Mouse (Mus musculus) liver, postnatal 0 days (tissue): ENCODE data around the gene Padi3. TPM values are rescaled to one million over a fixed set of nuclear protein-coding genes. Genes with fewer than 3 reads are reported as not detected.

Experiments
- ATAC-seq: fragments of 200-750 bp; cut with Nextera tagmentation; 2 replicates; pipeline ENCODE4 v1.8.0; 2017; ENCODE audit warnings: mild to moderate bottlenecking, moderate library complexity
- DNase-seq: peaks from one replicate; pipeline ENCODE4 v3.0.0-alpha.2; 2016
- H3K27ac ChIP-seq: fragments of 300-500 bp; sonication (generic); 2 replicates; pipeline ENCODE4 v1.5.1; 2014; ENCODE audit warnings: antibody characterized with exemption, moderate library complexity, mild to moderate bottlenecking, low read depth
- H3K27me3 ChIP-seq: fragments of 300-500 bp; sonication (generic); 2 replicates; pipeline ENCODE4 v1.6.1; 2014; ENCODE audit warnings: low read length, control low read depth, mixed read lengths; ENCODE audit not compliant: insufficient read depth
- H3K36me3 ChIP-seq: fragments of 300-500 bp; sonication (generic); replicated peaks from 2 replicates; pipeline ENCODE4 v1.6.1; 2014; ENCODE audit warnings: mild to moderate bottlenecking, control low read depth, low read length, moderate library complexity, mixed read lengths; ENCODE audit not compliant: insufficient read depth
- H3K4me1 ChIP-seq: fragments of 300-500 bp; sonication (generic); 2 replicates; pipeline ENCODE4 v1.6.1; 2014; ENCODE audit warnings: antibody characterized with exemption, mild to moderate bottlenecking, control low read depth; ENCODE audit not compliant: insufficient read depth
- H3K4me2 ChIP-seq: fragments of 300-500 bp; sonication (generic); 2 replicates; pipeline ENCODE4 v1.6.1; 2014; ENCODE audit warnings: low read depth, mild to moderate bottlenecking, low read length, moderate library complexity, mixed read lengths
- H3K4me3 ChIP-seq: fragments of 300-500 bp; sonication (generic); 2 replicates; pipeline ENCODE4 v1.5.1; 2014; ENCODE audit warnings: low read depth, low read length
- H3K9ac ChIP-seq: fragments of 300-500 bp; sonication (generic); replicated peaks from 2 replicates; pipeline ENCODE4 v1.6.1; 2014; ENCODE audit warnings: mild to moderate bottlenecking, moderate library complexity
- H3K9me3 ChIP-seq: fragments of 300-500 bp; sonication (generic); 2 replicates; pipeline ENCODE4 v1.6.1; 2016; ENCODE audit warnings: mild to moderate bottlenecking, control low read depth, low read length, mixed read lengths
- CTCF ChIP-seq: sonication (generic); IDR thresholded peaks from 2 replicates; pipeline ENCODE4 v1.5.1; 2016; ENCODE audit warnings: antibody characterized with exemption, low read depth
- EP300 ChIP-seq: IDR thresholded peaks from 2 replicates; pipeline ENCODE4 v1.6.1; 2016; ENCODE audit warnings: antibody characterized with exemption, low read depth, mild to moderate bottlenecking
- WGBS: fragments of 180-500 bp; shearing (Covaris S2); extraction: QIAGEN DNeasy Blood & Tissue Kit; methylation state at CpG from one replicate; pipeline ENCODE4 v1.1.7; 2014; ENCODE audit not compliant: insufficient replicate concordance; 5-methylcytosine and 5-hydroxymethylcytosine counted together
- polyA plus RNA-seq: library from polyadenylated mRNA; unstranded; fragments of >200 nt; fragmentation: Nextera tagmentation; extraction: Ambion mirVana; gene quantifications from 2 replicates; pipeline ENCODE4 v1.2.1, GENCODE M21; 2015

Padi3 gene
- polyA plus RNA-seq, 1 experiment from 2014 or later, result 0.11 TPM

DNA sequence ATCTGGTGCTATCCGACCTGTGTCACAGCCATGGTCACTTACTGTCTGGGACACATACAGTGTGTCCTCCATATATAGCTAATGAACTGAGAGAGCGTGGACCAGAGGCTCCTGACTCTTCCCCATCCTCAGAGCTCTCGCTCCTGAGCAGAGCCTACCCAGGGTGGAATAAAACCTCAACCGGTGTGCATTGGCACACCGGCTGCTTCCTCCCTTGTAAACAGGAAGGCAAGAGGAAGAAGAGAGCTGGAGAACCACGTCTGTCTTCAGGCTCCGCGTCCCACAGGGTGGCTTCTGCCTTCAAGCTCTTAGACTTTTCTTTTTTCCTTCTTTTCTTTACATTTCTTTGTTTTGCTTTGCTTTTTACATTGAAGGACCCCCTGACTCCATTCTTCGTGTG, 27.6 kb downstream of the Padi3 start:
- TF ChIP-seq CTCF (no peak), EP300 (no peak)
- Histone ChIP-seq H3K4me3 (no peak overlapping the region), H3K36me3 (no peaks in the 10 kb centered on the region), H3K9ac (no peak overlapping the region), H3K27ac (peak overlapping the region; percentile 23; the same call in 1 of the 2 replicates), H3K27me3 (no peaks in the 10 kb centered on the region), H3K4me1 (no peaks in the 10 kb centered on the region), H3K9me3 (0 out of 2 replicates have a peak, but pooled peaks cover 3% of the 10 kb centered on the region), H3K4me2 (no peak overlapping the region)
- ATAC-seq, result no peak
- DNase-seq, result no peak
- WGBS, result 49% methylated on average over 9 of the region's 9 CpGs

DNA sequence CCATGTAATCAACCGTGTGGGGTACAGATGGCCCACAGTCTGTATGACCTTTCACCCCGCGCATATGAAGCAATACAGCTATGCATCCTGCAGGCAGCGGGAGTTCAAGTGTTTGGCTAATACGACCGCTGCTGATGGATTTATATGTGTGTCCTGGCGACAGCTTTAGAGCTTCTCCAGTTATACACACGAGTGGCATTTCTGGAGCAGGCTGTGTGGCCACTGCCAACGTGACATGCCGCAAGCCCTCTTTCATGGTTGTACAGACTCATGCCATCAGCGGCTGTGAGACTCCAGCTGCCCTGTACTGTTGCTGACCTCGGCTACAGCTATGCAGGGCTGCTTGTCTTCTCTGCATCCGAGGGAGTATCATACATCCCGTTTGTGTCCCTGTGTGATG, 29.9 kb downstream of the Padi3 start:
- no peaks in the 10 kb centered on the region for H3K36me3 ChIP-seq
- no peaks in the 10 kb centered on the region for H3K4me1 ChIP-seq
- no peak overlapping the region for H3K9ac ChIP-seq
- 72% methylated on average over 14 of the region's 14 CpGs for WGBS
- H3K27me3 ChIP-seq, result no peaks in the 10 kb centered on the region
- no peaks in the 10 kb centered on the region for H3K9me3 ChIP-seq
- no peak overlapping the region for H3K4me3 ChIP-seq
- DNase-seq (no peak), ATAC-seq (peak; percentile 30)
- H3K27ac ChIP-seq, result no peak overlapping the region
- TF ChIP-seq CTCF, result no peak
- TF ChIP-seq EP300, result no peak
- no peak overlapping the region for H3K4me2 ChIP-seq

DNA sequence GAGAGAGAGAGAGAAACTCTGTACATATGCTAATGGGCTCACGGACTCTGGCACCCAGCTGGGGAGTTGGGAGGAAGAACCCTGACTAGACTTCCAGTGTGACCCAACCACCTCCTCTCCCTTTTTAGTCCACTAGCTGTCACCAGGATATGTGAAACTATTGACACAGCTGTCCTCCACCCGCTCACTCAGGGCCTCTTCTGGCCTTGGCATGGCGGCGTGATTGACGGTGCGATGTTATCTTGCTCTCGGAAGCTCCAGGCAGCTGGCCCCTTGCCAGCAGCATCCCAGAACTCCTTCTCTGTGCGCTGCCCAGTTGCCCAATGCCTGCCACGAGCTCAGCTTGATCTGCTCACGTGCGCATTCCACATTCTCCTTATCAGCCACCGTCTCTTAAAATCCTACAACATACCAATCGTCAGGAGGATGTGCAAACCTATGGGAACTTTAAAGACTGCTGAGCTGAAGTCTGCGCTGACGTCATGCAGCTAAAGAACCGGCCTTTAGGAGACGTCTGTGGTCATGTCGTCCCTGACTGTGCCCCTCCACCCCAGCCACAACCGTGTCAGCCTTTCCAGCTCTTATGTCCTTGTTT, 30.5 kb downstream of the Padi3 start:
- Histone ChIP-seq H3K9ac (no peak overlapping the region), H3K4me3 (no peak overlapping the region), H3K4me2 (no peak overlapping the region), H3K27ac (no peak overlapping the region), H3K36me3 (no peaks in the 10 kb centered on the region), H3K9me3 (no peaks in the 10 kb centered on the region), H3K27me3 (no peaks in the 10 kb centered on the region), H3K4me1 (no peaks in the 10 kb centered on the region)
- ATAC-seq, result peak; percentile 79
- peak; percentile 62 for DNase-seq
- TF ChIP-seq CTCF (no peak), EP300 (no peak)
- 37% methylated on average over 19 of the region's 19 CpGs for WGBS

DNA sequence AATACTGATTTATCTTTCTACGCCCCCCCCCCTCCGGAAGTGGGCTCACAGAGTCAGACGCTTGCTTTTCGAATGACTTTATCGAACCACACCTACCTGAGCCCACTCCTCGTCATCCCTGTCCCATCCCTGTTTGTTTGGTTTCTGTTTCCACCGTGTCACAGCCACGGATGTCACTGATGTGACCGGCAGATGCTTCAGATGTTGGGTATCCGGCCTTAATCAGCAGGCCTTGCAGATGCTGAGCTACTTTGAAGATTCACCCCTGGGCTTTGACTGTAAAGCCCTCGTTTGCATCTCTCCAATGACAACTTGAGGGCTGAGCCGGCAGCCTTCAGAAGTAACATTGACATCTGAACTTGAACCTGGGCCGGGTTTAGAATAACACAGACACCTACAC, 33.8 kb downstream of the Padi3 start:
- H3K4me3 ChIP-seq, result no peak overlapping the region
- H3K4me1 ChIP-seq, result no peaks in the 10 kb centered on the region
- H3K9me3 ChIP-seq, result no peaks in the 10 kb centered on the region
- 67% methylated on average over 13 of the region's 13 CpGs for WGBS
- ATAC-seq (no peak), DNase-seq (no peak)
- no peaks in the 10 kb centered on the region for H3K36me3 ChIP-seq
- H3K4me2 ChIP-seq, result no peak overlapping the region
- H3K9ac ChIP-seq, result no peak overlapping the region
- H3K27ac ChIP-seq, result no peak overlapping the region
- no peaks in the 10 kb centered on the region for H3K27me3 ChIP-seq
- no peak for TF ChIP-seq EP300
- TF ChIP-seq CTCF, result no peak

DNA sequence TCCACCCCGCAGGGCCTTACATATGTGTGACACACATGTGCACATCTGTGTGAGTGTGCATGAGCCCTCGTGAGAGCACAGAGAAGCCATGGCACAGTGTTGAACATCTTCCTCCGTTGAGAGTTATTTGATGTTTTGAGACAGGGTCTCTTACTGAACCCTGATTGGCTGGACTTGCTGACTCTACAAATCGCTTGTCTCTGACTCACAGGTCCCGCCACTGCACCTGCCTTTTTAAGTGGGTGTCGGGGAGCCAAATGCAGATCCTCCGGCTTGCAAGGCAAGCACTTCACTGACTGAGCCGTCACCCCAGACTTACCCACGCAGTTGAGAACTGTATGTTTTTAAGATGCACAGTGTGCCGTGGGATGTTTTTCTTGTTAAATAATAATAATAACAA, 34.6 kb downstream of the Padi3 start:
- Histone ChIP-seq H3K27ac (no peak overlapping the region), H3K27me3 (no peaks in the 10 kb centered on the region), H3K4me3 (no peak overlapping the region), H3K4me2 (no peak overlapping the region), H3K9ac (no peak overlapping the region), H3K36me3 (no peaks in the 10 kb centered on the region), H3K4me1 (no peaks in the 10 kb centered on the region), H3K9me3 (no peaks in the 10 kb centered on the region)
- DNase-seq (no peak), ATAC-seq (no peak)
- TF ChIP-seq CTCF (no peak), EP300 (no peak)
- WGBS, result 79% methylated on average over 10 of the region's 10 CpGs

DNA sequence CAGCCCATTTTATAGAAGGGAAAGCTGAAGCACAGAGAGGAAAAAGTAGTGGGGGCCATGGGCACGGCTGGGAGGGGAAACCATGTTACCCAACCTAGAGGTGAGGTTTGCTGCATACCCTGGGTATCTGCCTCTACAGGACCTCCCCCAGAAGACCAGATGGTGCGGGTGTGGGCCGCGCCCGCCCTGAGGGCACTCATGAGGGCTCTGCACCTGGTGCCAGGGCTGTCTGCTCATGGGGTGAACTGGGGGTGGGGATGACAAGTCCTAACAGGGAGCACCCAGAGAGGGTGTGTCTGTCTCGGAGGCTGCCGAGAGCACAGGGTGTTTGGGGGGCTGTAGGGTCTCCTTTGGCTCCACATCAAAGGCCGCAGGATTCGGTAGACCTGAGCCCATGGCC, 35.6 kb downstream of the Padi3 start:
- Histone ChIP-seq H3K4me2 (no peak overlapping the region), H3K36me3 (no peaks in the 10 kb centered on the region), H3K27ac (no peak overlapping the region), H3K9ac (no peak overlapping the region), H3K9me3 (no peaks in the 10 kb centered on the region), H3K27me3 (no peaks in the 10 kb centered on the region), H3K4me3 (no peak overlapping the region), H3K4me1 (0 out of 2 replicates have a peak, but pooled peaks cover 7% of the 10 kb centered on the region)
- DNase-seq (no peak), ATAC-seq (no peak)
- 77% methylated on average over 9 of the region's 9 CpGs for WGBS
- no peak for TF ChIP-seq CTCF
- TF ChIP-seq EP300, result no peak
